Mouse (Mus musculus) B cell, adult 2 months (primary cell): ENCODE data around the gene Pcyox1.
"Not testable (repeated sequence)": the region's sequence is repeated elsewhere in the genome, so short reads cannot be mapped to it uniquely, and the experiment has no call there.

Source experiments
- DNase-seq, 2 experiments: peaks; one replicate each; pipeline ENCODE4 v3.0.0; 2022

Gene Pcyox1

DNA sequence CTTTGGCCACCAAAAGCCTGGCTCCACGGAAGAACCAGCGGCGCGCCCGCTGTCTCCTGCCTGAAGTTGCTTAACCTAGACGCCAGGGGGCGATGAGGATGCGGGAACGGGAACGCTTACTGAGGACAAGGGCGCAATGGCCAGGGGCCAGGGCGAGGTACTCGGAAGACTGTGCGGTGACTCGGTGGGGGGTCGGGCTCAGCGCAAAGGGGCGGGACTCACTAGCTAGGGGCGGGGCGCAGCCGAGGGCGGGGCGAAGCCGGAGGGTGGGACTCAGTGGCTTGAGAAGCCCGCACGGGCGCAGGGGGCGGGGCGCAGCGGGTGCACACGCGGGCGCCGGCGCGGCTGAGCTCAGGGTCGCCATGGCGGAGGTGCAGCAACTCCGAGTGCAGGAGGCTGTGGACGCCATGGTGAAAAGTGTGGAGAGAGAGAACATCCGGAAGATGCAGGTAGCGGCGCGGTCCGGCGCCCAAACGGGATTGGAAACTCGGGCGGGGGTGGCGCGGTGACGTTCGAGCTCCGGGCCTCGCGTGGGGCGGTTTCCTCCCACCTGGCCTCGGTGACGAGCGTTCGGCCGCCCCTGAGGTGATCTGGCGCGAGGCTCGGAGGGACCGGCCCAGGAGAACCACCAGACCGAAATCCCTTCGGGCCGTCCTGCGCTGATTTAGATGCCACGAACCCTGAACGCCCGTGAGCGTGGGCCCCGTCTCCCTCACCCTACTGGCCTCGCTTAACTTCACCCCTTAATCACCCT, 31.4 kb downstream of the Pcyox1 start, which contains the start of gene Fam136a:
Fam136a (plus strand) TSS at position 276 of the 754 bp plus-strand sequence.
- DNase-seq: peak; percentile 94

GRCm38 (mm10) chr6:86364442-86365141, 32.4 kb downstream of the Pcyox1 start:
- peak; percentile 79 for DNase-seq

- no peak for DNase-seq
These were observed 35.6 kb downstream of the Pcyox1 start for GRCm38 (mm10) chr6:86361373-86361772.

- DNase-seq: no peak
These were observed 36.3 kb downstream of the Pcyox1 start for GRCm38 (mm10) chr6:86360691-86361090.

DNA sequence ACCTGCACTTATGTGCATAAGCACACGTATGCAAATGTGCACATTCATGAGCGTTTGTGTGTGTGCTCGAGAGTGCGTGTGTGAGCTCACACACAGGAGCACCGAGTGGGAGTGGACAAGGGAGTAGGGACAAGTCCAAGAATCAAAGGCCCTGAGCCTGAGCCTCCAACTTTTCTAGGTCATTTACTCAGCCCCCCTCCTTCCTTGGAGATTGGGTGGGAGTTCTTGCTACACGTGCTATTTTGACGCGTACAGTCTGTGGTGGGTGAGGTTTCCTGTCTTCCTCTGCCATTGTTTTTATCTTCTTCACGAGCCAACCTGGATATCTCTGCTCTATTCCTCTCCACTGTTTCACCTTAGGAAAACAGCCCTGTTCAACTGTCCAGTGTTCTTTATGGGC, 40.0 kb downstream of the Pcyox1 start:
- DNase-seq: no peak

DNA sequence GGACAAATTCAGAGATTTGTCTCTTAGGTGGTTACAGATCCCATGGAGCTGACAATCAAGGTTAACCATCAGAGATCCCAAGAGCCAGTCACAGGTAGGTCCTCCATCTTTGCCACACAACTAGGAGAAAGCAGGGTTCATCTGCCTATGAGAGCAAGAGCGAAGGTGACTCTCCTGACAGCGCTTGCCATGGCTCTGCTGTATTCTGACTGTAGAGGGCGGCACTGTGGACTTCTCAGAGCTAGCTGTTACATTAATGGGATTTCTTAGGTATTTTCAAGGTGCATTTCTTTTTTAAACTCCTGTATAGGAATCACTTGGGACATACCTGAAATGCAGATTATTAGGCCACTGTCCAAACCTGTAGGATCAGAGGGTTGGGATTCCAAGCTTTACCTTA, 42.0 kb downstream of the Pcyox1 start:
- no peak for DNase-seq

DNA sequence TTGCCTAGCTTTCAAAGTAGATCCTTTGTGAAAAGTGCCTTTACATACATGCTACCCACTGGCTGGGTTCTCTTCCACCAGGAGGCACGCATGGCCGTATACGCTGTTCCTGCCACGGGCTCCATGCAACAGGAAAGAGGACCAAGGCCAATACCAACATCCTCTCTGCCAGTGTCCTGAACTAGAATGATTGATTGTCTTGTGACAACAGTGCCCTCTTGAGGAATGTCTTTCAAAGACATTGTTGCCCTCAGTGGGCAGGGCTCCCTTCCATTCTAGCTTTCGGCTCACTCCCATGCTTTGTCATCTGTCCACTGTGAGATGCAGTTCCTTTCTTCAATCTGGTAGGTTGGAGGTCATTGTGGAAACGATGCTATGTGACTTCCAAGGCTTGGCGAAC, 47.7 kb downstream of the Pcyox1 start:
- DNase-seq: no peak

DNA sequence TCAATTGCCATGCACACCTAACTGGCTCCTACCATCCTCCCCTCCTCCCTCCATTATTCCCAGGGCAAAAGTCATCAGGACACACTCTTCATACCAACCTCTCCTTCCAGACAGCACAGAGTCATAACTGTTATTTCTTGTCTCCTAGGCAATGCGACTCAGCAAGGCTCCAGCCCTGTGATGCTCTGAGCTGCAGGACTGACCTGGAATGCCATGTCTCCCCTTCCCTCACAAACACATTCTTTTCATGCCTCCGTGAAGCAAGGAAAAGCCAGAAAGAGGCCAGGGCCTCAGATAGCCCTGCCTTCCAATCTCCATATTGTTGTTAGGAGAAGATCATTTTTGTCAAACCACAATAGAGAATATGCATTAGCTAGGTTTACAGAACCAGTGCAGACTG, 50.9 kb downstream of the Pcyox1 start:
- no peak for DNase-seq

- DNase-seq: no peak
These were observed 53.3 kb downstream of the Pcyox1 start for GRCm38 (mm10) chr6:86343656-86344055.

GRCm38 (mm10) chr6:86336340-86336739, 60.6 kb downstream of the Pcyox1 start:
- not testable (repeated sequence) for DNase-seq
